Mouse (Mus musculus) neural tube, embryonic 12.5 days (tissue): ENCODE measurements around the gene Cbx5. TPM values are rescaled to one million over a fixed set of nuclear protein-coding genes. Genes with fewer than 3 reads are reported as not detected.
A peak's percentile ranks its signal among the peaks of the same experiment; 100 is the strongest.

Experiments used
- ATAC-seq: fragments of 200-750 bp; cut with Nextera tagmentation; 2 replicates; pipeline ENCODE4 v1.8.0; 2017; ENCODE audit warnings: low read depth, mild to moderate bottlenecking, moderate TSS enrichment, moderate library complexity; ENCODE audit not compliant: low FRiP score
- H3K27ac ChIP-seq: fragments of 300-500 bp; sonication (generic); 2 replicates; pipeline ENCODE4 v1.5.1; 2016
- H3K27me3 ChIP-seq: fragments of 300-500 bp; sonication (generic); replicated peaks from 2 replicates; pipeline ENCODE4 v1.6.1; 2016; ENCODE audit warnings: mild to moderate bottlenecking
- H3K36me3 ChIP-seq: fragments of 300-500 bp; sonication (generic); 2 replicates; pipeline ENCODE4 v1.6.1; 2016; ENCODE audit warnings: mild to moderate bottlenecking
- H3K4me1 ChIP-seq: fragments of 300-500 bp; sonication (generic); 2 replicates; pipeline ENCODE4 v1.6.1; 2016
- H3K4me2 ChIP-seq: fragments of 300-500 bp; sonication (generic); replicated peaks from 2 replicates; pipeline ENCODE4 v1.6.1; 2016; ENCODE audit warnings: mild to moderate bottlenecking
- H3K4me3 ChIP-seq: fragments of 300-500 bp; sonication (generic); 2 replicates; pipeline ENCODE4 v1.5.1; 2016
- H3K9ac ChIP-seq: fragments of 300-500 bp; sonication (generic); 2 replicates; pipeline ENCODE4 v1.6.1; 2016; ENCODE audit warnings: mild to moderate bottlenecking
- H3K9me3 ChIP-seq: fragments of 300-500 bp; sonication (generic); 2 replicates; pipeline ENCODE4 v1.6.1; 2016; ENCODE audit warnings: mild to moderate bottlenecking
- whole genome bisulfite sequencing: fragments of 180-500 bp; shearing (Covaris S2); methylation state at CpG from one replicate; pipeline ENCODE4 v1.1.7; 2016; 5-methylcytosine and 5-hydroxymethylcytosine counted together
- polyA plus RNA-seq: library from polyadenylated mRNA; unstranded; fragments of >200 nt; fragmentation: Nextera tagmentation; extraction: Ambion mirVana; gene quantifications from 2 replicates; pipeline ENCODE4 v1.2.1, GENCODE M21; 2016

The Cbx5 gene
- polyA plus RNA-seq, 1 experiment from 2014 or later: 149 TPM

- Histone ChIP-seq H3K27ac (no peak overlapping the region), H3K9ac (no peak overlapping the region), H3K36me3 (no peaks in the 10 kb centered on the region), H3K4me2 (peak overlapping the region; percentile 43), H3K27me3 (peaks cover 7% of the 10 kb centered on the region; the same call in 1 of the 2 replicates), H3K9me3 (no peaks in the 10 kb centered on the region), H3K4me3 (no peak overlapping the region), H3K4me1 (peaks cover 42% of the 10 kb centered on the region)
- 6% methylated on average over 12 of the region's 12 CpGs for WGBS
- no peak for ATAC-seq
These were observed 61.5 kb downstream of the Cbx5 start for GRCm38 (mm10) chr15:103178137-103178536.

- 0 out of 2 replicates have a peak overlapping the region, but pooled peaks have one; percentile 41 for H3K9ac ChIP-seq
- ATAC-seq: peak; percentile 17; the same call in 1 of the 2 replicates
These were observed 62.0 kb downstream of the Cbx5 start for GRCm38 (mm10) chr15:103177611-103178041.

GRCm38 (mm10) chr15:103176874-103177421 is 62.7 kb downstream of the Cbx5 start:
- 1% methylated on average over 18 of the region's 18 CpGs for WGBS
- Histone ChIP-seq H3K4me3 (no peak overlapping the region), H3K9ac (no peak overlapping the region)

More at GRCm38 (mm10) chr15:103177611-103178041, 62.0 kb downstream of the Cbx5 start:
- Histone ChIP-seq H3K4me2 (peak overlapping the region; percentile 43), H3K27me3 (peaks cover 7% of the 10 kb centered on the region; the same call in 1 of the 2 replicates), H3K4me1 (peaks cover 37% of the 10 kb centered on the region), H3K4me3 (no peak overlapping the region), H3K36me3 (no peaks in the 10 kb centered on the region), H3K9me3 (no peaks in the 10 kb centered on the region), H3K27ac (peak overlapping the region; percentile 54; the same call in 1 of the 2 replicates)
- WGBS: under 1% methylated on average over 12 of the region's 12 CpGs

GRCm38 (mm10) chr15:103173251-103173650 is 66.4 kb downstream of the Cbx5 start:
- no peaks in the 10 kb centered on the region for H3K9me3 ChIP-seq
- peaks cover 4% of the 10 kb centered on the region; the same call in 1 of the 2 replicates for H3K27me3 ChIP-seq
- WGBS: 68% methylated on average over 5 of the region's 5 CpGs
- H3K4me2 ChIP-seq: no peak overlapping the region
- peaks cover 63% of the 10 kb centered on the region for H3K4me1 ChIP-seq
- H3K36me3 ChIP-seq: no peaks in the 10 kb centered on the region
- H3K27ac ChIP-seq: no peak overlapping the region
- ATAC-seq: no peak
- H3K4me3 ChIP-seq: no peak overlapping the region
- H3K9ac ChIP-seq: no peak overlapping the region

More at GRCm38 (mm10) chr15:103176874-103177421, 62.7 kb downstream of the Cbx5 start:
- peak overlapping the region; percentile 43 for H3K4me2 ChIP-seq
- H3K9me3 ChIP-seq: no peaks in the 10 kb centered on the region
- H3K27me3 ChIP-seq: peaks cover 7% of the 10 kb centered on the region; the same call in 1 of the 2 replicates
- no peaks in the 10 kb centered on the region for H3K36me3 ChIP-seq
- peaks cover 35% of the 10 kb centered on the region for H3K4me1 ChIP-seq
- ATAC-seq: peak; percentile 57
- no peak overlapping the region for H3K27ac ChIP-seq

GRCm38 (mm10) chr15:103172537-103172936 is 67.1 kb downstream of the Cbx5 start:
- Histone ChIP-seq H3K9me3 (no peaks in the 10 kb centered on the region), H3K4me2 (peak overlapping the region; percentile 64)
- ATAC-seq: no peak

GRCm38 (mm10) chr15:103171276-103171675 is 68.3 kb downstream of the Cbx5 start:
- H3K27ac ChIP-seq: peak overlapping the region; percentile 64
- H3K4me3 ChIP-seq: no peak overlapping the region
- H3K4me1 ChIP-seq: peaks cover 65% of the 10 kb centered on the region
- peaks cover 4% of the 10 kb centered on the region; the same call in 1 of the 2 replicates for H3K27me3 ChIP-seq
- H3K9ac ChIP-seq: peak overlapping the region; percentile 10; the same call in 1 of the 2 replicates
- peak overlapping the region; percentile 64 for H3K4me2 ChIP-seq
- H3K36me3 ChIP-seq: no peaks in the 10 kb centered on the region
- H3K9me3 ChIP-seq: no peaks in the 10 kb centered on the region
- WGBS: 9% methylated on average over 8 of the region's 8 CpGs
- no peak for ATAC-seq

More at GRCm38 (mm10) chr15:103172537-103172936, 67.1 kb downstream of the Cbx5 start:
- H3K9ac ChIP-seq: 0 out of 2 replicates have a peak overlapping the region, but pooled peaks have one; percentile 10
- no peak overlapping the region for H3K4me3 ChIP-seq
- H3K36me3 ChIP-seq: no peaks in the 10 kb centered on the region
- H3K27me3 ChIP-seq: peaks cover 4% of the 10 kb centered on the region; the same call in 1 of the 2 replicates
- WGBS: 2% methylated on average over 10 of the region's 10 CpGs
- peak overlapping the region; percentile 64 for H3K27ac ChIP-seq
- H3K4me1 ChIP-seq: peaks cover 63% of the 10 kb centered on the region

- WGBS: 4% methylated on average over 15 of the region's 16 CpGs
- no peak for ATAC-seq
- H3K4me2 ChIP-seq: peak overlapping the region; percentile 64
- no peaks in the 10 kb centered on the region for H3K9me3 ChIP-seq
- peak overlapping the region; percentile 65 for H3K9ac ChIP-seq
- peaks cover 4% of the 10 kb centered on the region; the same call in 1 of the 2 replicates for H3K27me3 ChIP-seq
- no peaks in the 10 kb centered on the region for H3K36me3 ChIP-seq
- peaks cover 75% of the 10 kb centered on the region for H3K4me1 ChIP-seq
- H3K4me3 ChIP-seq: peak overlapping the region; percentile 38
- H3K27ac ChIP-seq: peak overlapping the region; percentile 94
These were observed 69.3 kb downstream of the Cbx5 start for GRCm38 (mm10) chr15:103170316-103170679.

GRCm38 (mm10) chr15:103169612-103170315 is 69.9 kb downstream of the Cbx5 start:
- 2% methylated on average over 26 of the region's 26 CpGs for WGBS
- Histone ChIP-seq H3K9ac (peak overlapping the region; percentile 65), H3K27ac (peak overlapping the region; percentile 94), H3K4me3 (peak overlapping the region; percentile 38), H3K4me2 (peak overlapping the region; percentile 64), H3K27me3 (peaks cover 3% of the 10 kb centered on the region; the same call in 1 of the 2 replicates), H3K4me1 (peaks cover 80% of the 10 kb centered on the region), H3K9me3 (no peaks in the 10 kb centered on the region), H3K36me3 (no peaks in the 10 kb centered on the region)
- peak; percentile 18 for ATAC-seq

GRCm38 (mm10) chr15:103168801-103169611 is 70.6 kb downstream of the Cbx5 start:
- WGBS: 1% methylated on average over 63 of the region's 63 CpGs
- Histone ChIP-seq H3K4me2 (peak overlapping the region; percentile 64), H3K27ac (peak overlapping the region; percentile 94), H3K36me3 (no peaks in the 10 kb centered on the region), H3K27me3 (no peaks in the 10 kb centered on the region; the same call in 1 of the 2 replicates), H3K9me3 (no peaks in the 10 kb centered on the region), H3K9ac (peak overlapping the region; percentile 65), H3K4me1 (peaks cover 88% of the 10 kb centered on the region), H3K4me3 (peak overlapping the region; percentile 38)
- ATAC-seq: peak; percentile 52

- H3K27me3 ChIP-seq: no peaks in the 10 kb centered on the region; the same call in 1 of the 2 replicates
- H3K9ac ChIP-seq: peak overlapping the region; percentile 65
- WGBS: 9% methylated on average over 3 of the region's 3 CpGs
- H3K4me1 ChIP-seq: peaks cover 90% of the 10 kb centered on the region
- H3K4me2 ChIP-seq: peak overlapping the region; percentile 64
- no peaks in the 10 kb centered on the region for H3K9me3 ChIP-seq
- peak overlapping the region; percentile 27 for H3K4me3 ChIP-seq
- peak overlapping the region; percentile 94 for H3K27ac ChIP-seq
- no peak for ATAC-seq
- no peaks in the 10 kb centered on the region for H3K36me3 ChIP-seq
These were observed 71.8 kb downstream of the Cbx5 start for GRCm38 (mm10) chr15:103167786-103168185.

GRCm38 (mm10) chr15:103167042-103167615 is 72.5 kb downstream of the Cbx5 start, which contains the start of gene Smug1:
TSS of gene Smug1 (minus strand) at chr15:103167092.
- Histone ChIP-seq H3K4me2 (peak within 1 kb of the TSS; percentile 64), H3K4me3 (peak within 1 kb of the TSS; percentile 27), H3K4me1 (peaks cover 92% of the 10 kb centered on the region), H3K9ac (peak within 1 kb of the TSS; percentile 65), H3K27ac (peak within 1 kb of the TSS; percentile 94), H3K9me3 (no peaks in the 10 kb centered on the region), H3K36me3 (no peaks in the 10 kb centered on the region), H3K27me3 (no peaks in the 10 kb centered on the region; the same call in 1 of the 2 replicates)
- no peak for ATAC-seq
- WGBS: 31% methylated on average over 6 of the region's 6 CpGs
